In genomic region chr16:38741204-38741903, GRCm38 (mm10) we compare ENCODE assay signal across 8 mouse cellular contexts. TPM values are rescaled to one million over a fixed set of nuclear protein-coding genes. Genes with fewer than 3 reads are reported as not detected.
DNase-seq lines count a peak whose midpoint lies in the region; ATAC-seq and TF ChIP-seq lines count a peak whose summit lies in the region.

No protein-coding gene starts in this region.

- WGBS in forebrain, embryonic 12.5 days = 84% methylated on average over 13 of the region's 13 CpGs
- WGBS in limb, embryonic 11.5 days = 81% methylated on average over 13 of the region's 13 CpGs
- 84% methylated on average over 13 of the region's 13 CpGs for WGBS in neural tube, embryonic 13.5 days

- ATAC-seq in forebrain, embryonic 12.5 days (ENCODE audit: low FRiP score) = 0 out of 2 replicates have a peak, but pooled peaks have one; percentile 27
- 0 out of 2 replicates have a peak, but pooled peaks have one; percentile 28 for ATAC-seq in limb, embryonic 11.5 days (ENCODE audit: insufficient number of reproducible peaks, low FRiP score, low TSS enrichment, low read depth)
- no peak for ATAC-seq in neural tube, embryonic 13.5 days (ENCODE audit: low read depth)
- ATAC-seq in activated CD4-positive, CD25-positive, alpha-beta regulatory T cell, adult 4 months = no peak

- no peaks in the 10 kb centered on the region for H3K36me3 ChIP-seq in forebrain, embryonic 12.5 days (replicated peaks)
- no peaks in the 10 kb centered on the region for H3K36me3 ChIP-seq in limb, embryonic 11.5 days (ENCODE audit: control insufficient read depth, insufficient read depth, low read length)
- H3K36me3 ChIP-seq in neural tube, embryonic 13.5 days = 0 out of 2 replicates have a peak, but pooled peaks cover 6% of the 10 kb centered on the region

- no peak overlapping the region for H3K9ac ChIP-seq in forebrain, embryonic 12.5 days
- H3K9ac ChIP-seq in limb, embryonic 11.5 days (ENCODE audit: low read length) = no peak overlapping the region
- H3K9ac ChIP-seq in neural tube, embryonic 13.5 days = peak overlapping the region; percentile 89

- intact Hi-C loops in left cerebral cortex, adult 2 months (cut with DNase I) = loop anchor here (10.0 kb wide), 1 partner anchor 313 kb away; no protein-coding TSS in a partner anchor
- intact Hi-C loops in left cerebral cortex, postnatal 10 days (cut with DNase I) = loop anchor here (10.0 kb wide), 2 partner anchors 207 to 313 kb away; no protein-coding TSS in a partner anchor

- H3K27me3 ChIP-seq in forebrain, embryonic 12.5 days = no peaks in the 10 kb centered on the region
- H3K27me3 ChIP-seq in limb, embryonic 11.5 days (ENCODE audit: control insufficient read depth, insufficient read depth, low read length) = no peaks in the 10 kb centered on the region
- H3K27me3 ChIP-seq in neural tube, embryonic 13.5 days = peaks cover 11% of the 10 kb centered on the region; the same call in 1 of the 2 replicates

- peak overlapping the region; percentile 84 for H3K4me2 ChIP-seq in forebrain, embryonic 12.5 days
- H3K4me2 ChIP-seq in limb, embryonic 11.5 days (ENCODE audit: low read depth, severe bottlenecking) = peak overlapping the region; percentile 88
- H3K4me2 ChIP-seq in neural tube, embryonic 13.5 days = peak overlapping the region; percentile 85

- no peak for TF ChIP-seq CTCF in left cerebral cortex, adult 2 months (IDR thresholded peaks at IDR 0.05)

- no peak for DNase-seq in left cerebral cortex, adult 2 months (ENCODE audit: extremely low spot score in 1 of 2, low spot score in 2 of 2)
- DNase-seq in left cerebral cortex, postnatal 10 days (ENCODE audit: extremely low spot score in 1 of 2, low spot score in 2 of 2) = no peak
- peak; percentile 12 for DNase-seq in limb, embryonic 11.5 days (ENCODE audit: low spot score)
- no peak for DNase-seq in urinary bladder, adult 2 months (ENCODE audit: low spot score)
- DNase-seq in Muller cell, postnatal 12 days (ENCODE audit: inconsistent ontology term) = no peak

- no peak overlapping the region for H3K27ac ChIP-seq in left cerebral cortex, adult 2 months
- H3K27ac ChIP-seq in forebrain, embryonic 12.5 days = no peak overlapping the region
- H3K27ac ChIP-seq in limb, embryonic 11.5 days (replicated peaks; ENCODE audit: low read depth, low read length) = no peak overlapping the region
- H3K27ac ChIP-seq in neural tube, embryonic 13.5 days (replicated peaks) = no peak overlapping the region; the same call in 1 of the 2 replicates

- no peaks in the 10 kb centered on the region for H3K9me3 ChIP-seq in forebrain, embryonic 12.5 days
- H3K9me3 ChIP-seq in limb, embryonic 11.5 days (ENCODE audit: control insufficient read depth, low read length) = no peaks in the 10 kb centered on the region
- no peaks in the 10 kb centered on the region for H3K9me3 ChIP-seq in neural tube, embryonic 13.5 days

- peak overlapping the region; percentile 87 for H3K4me3 ChIP-seq in left cerebral cortex, adult 2 months
- H3K4me3 ChIP-seq in forebrain, embryonic 12.5 days (replicated peaks) = peak overlapping the region; percentile 81
- peak overlapping the region; percentile 67; the same call in 1 of the 2 replicates for H3K4me3 ChIP-seq in limb, embryonic 11.5 days (ENCODE audit: low read depth, low read length)
- peak overlapping the region; percentile 74 for H3K4me3 ChIP-seq in neural tube, embryonic 13.5 days

- H3K4me1 ChIP-seq in forebrain, embryonic 12.5 days = peaks cover 12% of the 10 kb centered on the region
- peaks cover 4% of the 10 kb centered on the region; the same call in 1 of the 2 replicates for H3K4me1 ChIP-seq in limb, embryonic 11.5 days (ENCODE audit: control insufficient read depth, insufficient read depth, low read length)
- peaks cover 12% of the 10 kb centered on the region for H3K4me1 ChIP-seq in neural tube, embryonic 13.5 days (replicated peaks)

RNA-seq across cellular contexts. Expression of gene B4galt4, which starts 0.7 kb away (rescaled TPM):
- total RNA-seq in left cerebral cortex, adult 2 months (2021) = 10 to 100 TPM; 21.4 to 23.3 TPM
- 10 to 100 TPM; 19.2 to 22.1 TPM for total RNA-seq in left cerebral cortex, postnatal 10 days (2021)
- polyA plus RNA-seq in forebrain, embryonic 12.5 days (2016; fragmentation: Nextera tagmentation; extraction: Ambion mirVana) = 21.1 and 25.6 TPM in 2 replicates
- polyA plus RNA-seq in limb, embryonic 11.5 days (2014; fragmentation: Nextera tagmentation; extraction: Ambion mirVana) = 26.8 and 27.8 TPM in 2 replicates
- 24.8 and 28.5 TPM in 2 replicates for polyA plus RNA-seq in neural tube, embryonic 13.5 days (2015; fragmentation: Nextera tagmentation; extraction: Ambion mirVana)
- polyA plus RNA-seq in urinary bladder, adult 2 months (2012; rRNA removed) = 16.6 and 17.2 TPM in 2 replicates
- polyA plus RNA-seq in activated CD4-positive, CD25-positive, alpha-beta regulatory T cell, adult 4 months (2017; shearing (Covaris generic)) = 10 to 100 TPM; 11.7 to 11.9 TPM

RNA-seq across cellular contexts. Expression of gene Arhgap31, which starts 28.3 kb away (rescaled TPM):
- total RNA-seq in left cerebral cortex, adult 2 months (2021) = 10 to 100 TPM; 19.1 to 20.6 TPM
- total RNA-seq in left cerebral cortex, postnatal 10 days (2021) = 10 to 100 TPM; 17.7 to 18.9 TPM
- polyA plus RNA-seq in forebrain, embryonic 12.5 days (2016; fragmentation: Nextera tagmentation; extraction: Ambion mirVana) = 6.4 and 8.8 TPM in 2 replicates
- polyA plus RNA-seq in limb, embryonic 11.5 days (2014; fragmentation: Nextera tagmentation; extraction: Ambion mirVana) = 5.4 and 6.5 TPM in 2 replicates
- polyA plus RNA-seq in neural tube, embryonic 13.5 days (2015; fragmentation: Nextera tagmentation; extraction: Ambion mirVana) = 5.8 and 7.0 TPM in 2 replicates
- 7.8 and 13.3 TPM in 2 replicates for polyA plus RNA-seq in urinary bladder, adult 2 months (2012; rRNA removed)
- 10 to 100 TPM; 19.6 to 19.9 TPM for polyA plus RNA-seq in activated CD4-positive, CD25-positive, alpha-beta regulatory T cell, adult 4 months (2017; shearing (Covaris generic))

RNA-seq across cellular contexts. Expression of gene Upk1b, which starts 58.8 kb away (rescaled TPM):
- total RNA-seq in left cerebral cortex, adult 2 months (2021) = 1 to 10 TPM; 1.4 to 1.7 TPM
- total RNA-seq in left cerebral cortex, postnatal 10 days (2021) = under 1 TPM; 0.93 to 0.99 TPM
- polyA plus RNA-seq in forebrain, embryonic 12.5 days (2016; fragmentation: Nextera tagmentation; extraction: Ambion mirVana) = 1.1 and 1.9 TPM in 2 replicates
- polyA plus RNA-seq in limb, embryonic 11.5 days (2014; fragmentation: Nextera tagmentation; extraction: Ambion mirVana) = 3.9 and 4.1 TPM in 2 replicates
- polyA plus RNA-seq in neural tube, embryonic 13.5 days (2015; fragmentation: Nextera tagmentation; extraction: Ambion mirVana) = 0.20 and 0.41 TPM in 2 replicates
- 1,242 and 1,579 TPM in 2 replicates for polyA plus RNA-seq in urinary bladder, adult 2 months (2012; rRNA removed)
- polyA plus RNA-seq in activated CD4-positive, CD25-positive, alpha-beta regulatory T cell, adult 4 months (2017; shearing (Covaris generic)) = not detected

Comparison
In these comparisons a context has a peak if more than half of its experiments do, and no peak if none do; other contexts are left out.
1. ATAC-seq: peak in forebrain, embryonic 12.5 days (single experiment) and limb, embryonic 11.5 days (single experiment); none in neural tube, embryonic 13.5 days (single experiment) and activated CD4-positive, CD25-positive, alpha-beta regulatory T cell, adult 4 months (single experiment).
2. RNA of gene Upk1b, which starts 58.8 kb away (polyA plus RNA-seq): 1,242 to 1,579 TPM in urinary bladder, adult 2 months; 3.9 to 4.1 TPM in limb, embryonic 11.5 days, 1.1 to 1.9 TPM in forebrain, embryonic 12.5 days, 0.20 to 0.41 TPM in neural tube, embryonic 13.5 days and not detected in activated CD4-positive, CD25-positive, alpha-beta regulatory T cell, adult 4 months; every median in the first group is over 100 times any median in the second.
3. Peak in every context shown above with its lines, with median percentiles within 50 percentile points of each other: H3K4me3 ChIP-seq and H3K4me2 ChIP-seq.